Mouse (Mus musculus) lung, postnatal 36 days (tissue): ENCODE results near the gene Gm49405.
"Not testable (repeated sequence)": the region's sequence is repeated elsewhere in the genome, so short reads cannot be mapped to it uniquely, and the experiment has no call there.

Experiments
- DNase-seq: peaks from one replicate; pipeline ENCODE4 v3.0.0; 2022; ENCODE audit warnings: mixed read lengths

Gm49405 gene

GRCm38 (mm10) chr19:4000119-4000900, at the start of gene Gm49405, which contains the start of gene Nudt8:
TSS of gene Gm49405 (plus strand) at chr19:4000626.
TSS of gene Nudt8 (plus strand) at chr19:4000580.
- DNase-seq = peak; percentile 99

- DNase-seq = no peak
Measured at GRCm38 (mm10) chr19:3951461-3951860, 49.0 kb upstream of the Gm49405 start.

- peak; percentile 26 for DNase-seq
Measured at GRCm38 (mm10) chr19:3952099-3952498, 48.3 kb upstream of the Gm49405 start.

GRCm38 (mm10) chr19:3955033-3955432, 45.4 kb upstream of the Gm49405 start:
- no peak for DNase-seq

GRCm38 (mm10) chr19:3955804-3956203, 44.6 kb upstream of the Gm49405 start:
- no peak for DNase-seq

GRCm38 (mm10) chr19:3957296-3958036, 43.0 kb upstream of the Gm49405 start:
- DNase-seq = not testable (repeated sequence)

- DNase-seq = no peak
Measured at GRCm38 (mm10) chr19:3958470-3958869, 42.0 kb upstream of the Gm49405 start, which contains the start of gene Aldh3b3. TSS of gene Aldh3b3 (plus strand) at chr19:3958645.

GRCm38 (mm10) chr19:3959030-3959429, 41.4 kb upstream of the Gm49405 start:
- DNase-seq = no peak

GRCm38 (mm10) chr19:3960211-3960610, 40.2 kb upstream of the Gm49405 start:
- peak; percentile 53 for DNase-seq

GRCm38 (mm10) chr19:3961805-3962204, 38.6 kb upstream of the Gm49405 start:
- DNase-seq = not testable (repeated sequence)

- DNase-seq = peak; percentile 64
Measured at GRCm38 (mm10) chr19:3962469-3962868, 38.0 kb upstream of the Gm49405 start.

GRCm38 (mm10) chr19:3964030-3964429, 36.4 kb upstream of the Gm49405 start:
- DNase-seq = no peak

- DNase-seq = no peak
Measured at GRCm38 (mm10) chr19:3966330-3967075, 33.9 kb upstream of the Gm49405 start.

- DNase-seq = no peak
Measured at GRCm38 (mm10) chr19:3967258-3967657, 33.2 kb upstream of the Gm49405 start.

GRCm38 (mm10) chr19:3972229-3972628, 28.2 kb upstream of the Gm49405 start, which contains the start of gene Aldh3b2:
TSS of gene Aldh3b2 (plus strand) at chr19:3972328.
- DNase-seq = peak; percentile 55

GRCm38 (mm10) chr19:3974608-3975007, 25.8 kb upstream of the Gm49405 start:
- DNase-seq = not testable (repeated sequence)

- DNase-seq = peak; percentile 52
Measured at GRCm38 (mm10) chr19:3975866-3976265, 24.6 kb upstream of the Gm49405 start.

- DNase-seq = peak; percentile 96
Measured at GRCm38 (mm10) chr19:3980309-3980708, 20.1 kb upstream of the Gm49405 start.

- no peak for DNase-seq
Measured at GRCm38 (mm10) chr19:3980917-3981316, 19.5 kb upstream of the Gm49405 start.

- no peak for DNase-seq
Measured at GRCm38 (mm10) chr19:3983527-3984200, 16.8 kb upstream of the Gm49405 start.

GRCm38 (mm10) chr19:3985261-3985681, 15.2 kb upstream of the Gm49405 start:
- DNase-seq = peak; percentile 69

- DNase-seq = peak; percentile 90
Measured at GRCm38 (mm10) chr19:3986334-3986733, 14.1 kb upstream of the Gm49405 start, which contains the start of gene Acy3. TSS of gene Acy3 (plus strand) at chr19:3986570.
